Mouse (Mus musculus): ENCODE measurements around the gene Akr1b10.
"Not testable (repeated sequence)": the region's sequence is repeated elsewhere in the genome, so short reads cannot be mapped to it uniquely, and the experiment has no call there.

Akr1b10 gene

GRCm38 (mm10) chr6:34373841-34374240 lies 10.2 kb upstream of the Akr1b10 start:
- no peak for DNase-seq

GRCm38 (mm10) chr6:34375888-34376287 lies 8.1 kb upstream of the Akr1b10 start:
- not testable (repeated sequence) for DNase-seq

GRCm38 (mm10) chr6:34383401-34383800 lies 617 bp upstream of the Akr1b10 start:
- DNase-seq = no peak

GRCm38 (mm10) chr6:34384701-34385370 lies 818 bp downstream of the Akr1b10 start:
- DNase-seq = no peak

DNA sequence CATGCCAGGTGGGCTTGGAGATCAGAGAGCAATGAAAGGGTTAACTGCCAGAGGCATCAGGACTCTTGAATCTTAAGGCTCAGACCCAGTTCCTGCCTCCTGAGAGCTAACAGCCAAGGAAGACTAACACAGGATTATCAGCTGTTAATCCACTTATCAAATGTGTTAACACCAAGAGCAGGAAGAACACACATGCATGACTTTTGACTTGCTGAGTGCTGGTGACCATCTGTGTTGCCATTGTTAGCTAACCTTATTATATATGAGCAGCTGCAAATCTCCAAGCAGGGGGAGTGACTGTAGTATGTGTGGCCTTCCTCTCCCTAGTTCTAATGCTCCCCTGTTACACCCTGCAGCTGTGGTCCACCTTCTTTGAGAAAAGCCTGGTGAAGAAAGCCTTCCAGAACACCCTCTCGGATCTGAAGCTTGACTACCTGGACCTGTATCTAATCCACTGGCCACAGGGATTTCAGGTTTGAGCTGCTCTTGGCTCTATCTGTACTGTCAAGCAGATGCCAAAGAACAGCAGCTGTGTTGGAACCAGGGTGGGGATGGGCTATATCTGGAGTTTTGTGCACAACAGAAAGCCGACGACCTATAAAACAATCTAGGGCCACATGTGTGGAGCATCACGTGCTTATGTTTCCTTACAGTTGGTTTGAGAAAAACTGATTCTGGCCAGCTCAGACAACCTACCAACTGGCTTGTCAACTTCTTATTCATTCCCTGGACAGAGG lies 4.6 kb downstream of the Akr1b10 start:
- DNase-seq = no peak

DNA sequence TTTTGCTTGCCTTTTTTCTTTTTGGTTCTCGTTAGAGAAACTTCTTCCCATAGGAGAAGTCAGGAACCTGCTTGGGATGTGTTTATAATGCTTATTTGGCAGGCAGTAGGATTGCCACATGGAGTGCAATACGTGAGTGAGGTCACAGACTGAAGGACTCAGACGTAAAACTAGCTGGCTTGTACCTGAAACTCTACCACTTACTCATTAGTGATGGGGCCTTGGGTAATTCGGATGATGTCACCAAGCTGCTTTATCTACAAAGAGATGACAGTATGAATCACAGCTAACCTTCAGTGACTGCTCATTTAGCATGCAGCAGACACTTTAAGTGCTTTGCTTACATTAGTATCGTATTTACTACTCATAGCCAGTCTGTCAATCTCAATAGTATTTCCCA lies 11.9 kb downstream of the Akr1b10 start:
- no peak for DNase-seq

- no peak for DNase-seq
Observed at GRCm38 (mm10) chr6:34398431-34398830, 14.4 kb downstream of the Akr1b10 start.

GRCm38 (mm10) chr6:34399606-34400220 lies 15.7 kb downstream of the Akr1b10 start:
- DNase-seq = no peak

DNA sequence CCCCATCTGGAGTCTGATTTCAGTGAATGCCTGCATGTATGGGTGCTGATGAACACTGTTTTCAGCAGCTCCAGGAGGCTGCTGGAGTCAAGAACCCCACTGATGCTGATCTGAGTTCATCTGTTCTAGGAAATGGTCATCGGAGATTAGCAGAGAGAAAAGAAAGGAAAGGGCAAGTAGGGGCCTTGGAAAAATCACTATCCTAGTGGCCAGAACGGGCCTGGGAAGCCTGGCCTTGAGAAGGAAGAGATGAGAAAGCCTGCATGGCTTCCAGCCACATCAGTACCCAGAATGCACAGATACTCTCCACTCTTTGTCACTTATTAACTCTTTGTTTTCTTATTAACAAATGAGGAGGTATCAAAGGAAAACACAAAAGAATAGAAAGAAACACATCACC lies 16.7 kb downstream of the Akr1b10 start:
- DNase-seq = no peak

DNA sequence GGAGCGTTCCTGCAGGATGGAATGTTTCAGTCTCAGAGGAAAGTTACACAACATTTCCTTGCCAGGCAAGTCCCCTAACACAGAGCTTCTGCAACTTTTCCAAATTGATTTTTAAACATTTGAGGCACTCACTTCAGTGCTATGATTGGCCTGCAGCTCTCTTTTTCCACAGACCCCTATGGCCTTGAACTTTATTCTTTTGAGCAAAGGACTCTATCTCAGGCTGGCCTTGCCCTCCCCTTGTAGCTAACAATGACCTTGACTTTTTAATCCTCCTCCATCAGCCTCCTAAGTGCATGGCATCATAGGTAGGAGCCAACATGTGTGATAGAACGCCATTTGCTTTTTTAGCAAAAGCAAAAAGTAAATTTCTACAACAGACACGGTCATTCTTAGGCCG lies 22.7 kb downstream of the Akr1b10 start:
- no peak for DNase-seq

- DNase-seq = no peak
Observed at GRCm38 (mm10) chr6:34407403-34407802, 23.4 kb downstream of the Akr1b10 start.

DNA sequence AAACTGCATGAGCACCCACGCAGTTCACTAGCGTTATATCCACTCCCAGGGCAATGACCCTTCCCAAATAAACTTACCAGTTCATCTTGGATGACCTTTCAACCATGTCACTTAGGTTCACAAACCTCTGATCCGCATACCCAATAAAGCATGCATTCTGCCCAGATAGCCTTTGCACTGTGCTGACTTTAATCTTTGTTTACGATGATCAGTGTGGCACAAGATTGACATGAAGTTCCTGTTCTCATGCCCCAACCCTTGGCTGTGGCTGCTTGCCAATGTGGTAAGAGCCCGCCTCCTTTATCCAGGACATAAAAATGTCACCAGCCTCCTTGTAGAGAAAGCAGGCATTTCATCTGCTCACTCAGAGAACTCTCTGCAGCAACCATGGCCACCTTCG lies 28.0 kb downstream of the Akr1b10 start, which contains the start of gene Akr1b7:
TSS of gene Akr1b7 (plus strand) at position 312 of the 400 bp plus-strand sequence.
- DNase-seq = no peak

- no peak for DNase-seq
Observed at GRCm38 (mm10) chr6:34412688-34413087, 28.7 kb downstream of the Akr1b10 start.

DNA sequence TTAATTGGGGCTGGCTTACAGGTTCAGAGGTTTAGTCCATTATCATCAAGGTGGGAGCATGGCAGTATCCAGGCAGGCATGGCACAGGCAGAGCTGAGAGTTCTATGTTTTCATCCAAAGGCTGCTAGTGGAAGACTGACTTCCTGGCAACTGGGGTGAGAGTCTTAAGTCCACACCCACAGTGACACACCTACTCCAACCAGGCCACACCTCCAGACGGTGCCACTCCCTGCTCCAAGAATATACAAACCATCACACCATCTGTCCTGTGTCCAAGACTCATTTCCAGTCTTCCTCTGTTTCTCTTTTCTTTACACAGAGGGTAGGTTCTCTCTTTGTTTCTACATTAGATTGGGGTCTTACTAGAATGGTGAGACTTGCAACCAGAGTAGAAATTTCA lies 29.4 kb downstream of the Akr1b10 start:
- not testable (repeated sequence) for DNase-seq

GRCm38 (mm10) chr6:34416521-34416920 lies 32.5 kb downstream of the Akr1b10 start:
- no peak for DNase-seq

- DNase-seq = no peak
Observed at GRCm38 (mm10) chr6:34419071-34419470, 35.1 kb downstream of the Akr1b10 start.

GRCm38 (mm10) chr6:34439006-34439405 lies 55.0 kb downstream of the Akr1b10 start:
- DNase-seq = no peak

DNA sequence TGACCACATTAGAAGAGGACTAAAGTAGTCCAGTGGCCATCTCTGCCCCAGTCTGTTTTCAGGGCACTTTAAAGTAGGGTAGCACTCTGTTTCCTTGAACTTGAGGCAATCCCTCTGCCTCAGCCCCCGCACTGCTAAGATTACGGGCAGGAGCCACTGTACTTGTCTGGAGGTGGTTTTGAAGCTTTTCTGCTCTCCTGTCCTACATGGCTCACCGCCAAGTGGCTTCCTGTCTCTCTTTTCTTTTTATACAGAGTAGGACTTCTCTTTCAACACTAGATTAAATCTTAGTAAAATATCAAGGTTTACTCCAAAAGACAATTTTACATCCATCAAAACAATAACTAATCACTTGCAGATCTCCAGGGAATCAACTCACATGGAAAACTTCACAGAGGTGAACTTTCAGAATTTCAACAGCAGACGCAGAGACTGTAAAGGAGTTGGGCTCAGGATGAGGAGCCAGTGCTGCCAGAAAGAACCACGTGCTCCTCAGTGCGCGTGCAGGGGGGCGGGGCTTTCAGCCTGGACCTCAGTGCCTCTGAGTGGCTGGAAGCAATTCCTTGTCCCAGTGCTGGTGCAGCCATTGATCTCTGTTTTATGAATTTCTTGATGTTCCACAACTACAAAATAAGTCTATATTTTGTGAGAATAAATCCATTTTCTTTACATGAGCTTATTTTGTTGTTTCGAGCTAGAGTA lies 57.7 kb downstream of the Akr1b10 start:
- no peak for DNase-seq

DNA sequence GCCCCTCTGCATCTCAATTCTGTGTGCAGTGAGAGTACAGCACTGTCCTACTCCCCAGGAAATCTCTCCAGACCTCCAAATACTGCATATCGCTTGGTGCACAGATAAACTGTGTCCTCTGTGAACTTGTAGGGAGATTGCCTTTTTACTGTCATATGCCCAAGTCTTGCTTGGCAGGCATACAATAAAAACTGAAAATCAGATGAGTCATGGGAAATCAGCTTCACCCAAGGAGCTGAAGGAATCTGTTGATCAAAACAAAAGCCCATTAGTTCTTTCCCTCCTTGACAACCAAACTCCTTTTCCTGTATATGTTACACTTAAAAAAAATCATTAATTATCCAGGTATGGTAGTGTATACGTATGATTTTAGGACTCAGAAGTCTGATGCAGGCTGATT lies 59.8 kb downstream of the Akr1b10 start:
- no peak for DNase-seq
